Mouse (Mus musculus): ENCODE measurements around the gene Ccdc114. TPM values are rescaled to one million over a fixed set of nuclear protein-coding genes. Genes with fewer than 3 reads are reported as not detected.
"Not testable (repeated sequence)": the region's sequence is repeated elsewhere in the genome, so short reads cannot be mapped to it uniquely, and the experiment has no call there.

Gene Ccdc114
- total RNA-seq, 2 experiments from 2014 or later: 0.28 to 0.45 TPM

DNA sequence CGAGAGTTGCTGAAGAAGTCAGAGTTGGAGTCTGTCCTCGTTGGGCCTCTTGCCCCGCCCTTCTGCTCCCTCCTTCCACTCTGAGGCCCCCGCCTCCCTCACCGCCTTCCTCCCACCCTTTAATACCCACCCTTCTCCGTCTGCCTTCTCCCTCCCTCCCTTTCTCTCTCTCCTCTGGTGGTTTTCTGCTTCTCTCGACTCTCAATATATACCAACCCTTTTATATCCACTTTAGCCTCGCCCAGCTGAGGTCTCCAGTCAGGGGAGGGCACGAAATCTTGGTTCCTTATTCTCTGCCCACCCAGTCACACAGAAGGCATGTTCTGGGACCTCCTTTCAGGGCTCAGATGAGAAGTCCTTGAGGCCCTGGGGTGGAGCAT, 2.6 kb upstream of the Ccdc114 start, which contains the start of gene Emp3:
Gene Emp3 (minus strand): TSS at position 163 of the 380 bp plus-strand sequence.
- DNase-seq: peak; percentile 80
- TF ChIP-seq CTCF (IDR thresholded peaks at IDR 0.05): no peak
- H3K27ac ChIP-seq: peak within 1 kb of the TSS; percentile 95
- peak within 1 kb of the TSS; percentile 81 for H3K4me3 ChIP-seq
- intact Hi-C loops (cut with DNase I): no loop called here

GRCm38 (mm10) chr7:45921950-45922600, 1.8 kb upstream of the Ccdc114 start:
- H3K4me3 ChIP-seq: peak overlapping the region; percentile 81
- intact Hi-C loops (cut with DNase I): loop anchor here (2.0 kb wide), 1 partner anchor 25 kb away; the partner anchor contains the start of genes Syngr4 and Tmem143

GRCm38 (mm10) chr7:45922928-45923761, 727 bp upstream of the Ccdc114 start:
- H3K4me3 ChIP-seq: peak overlapping the region; percentile 81
- peak; percentile 96 for DNase-seq
- TF ChIP-seq CTCF (IDR thresholded peaks at IDR 0.05): no peak
- H3K27ac ChIP-seq: peak overlapping the region; percentile 95
- intact Hi-C loops (cut with DNase I): loop anchor here (2.0 kb wide), 1 partner anchor 26 kb away; the partner anchor contains the start of genes Syngr4 and Tmem143

More at GRCm38 (mm10) chr7:45921950-45922600, 1.8 kb upstream of the Ccdc114 start:
- DNase-seq: peak; percentile 35
- H3K27ac ChIP-seq: peak overlapping the region; percentile 95
- TF ChIP-seq CTCF (IDR thresholded peaks at IDR 0.05): no peak

- TF ChIP-seq CTCF (IDR thresholded peaks at IDR 0.05): peak; percentile 34
- no peak for DNase-seq
- Histone ChIP-seq H3K27ac (peak overlapping the region; percentile 95), H3K4me3 (peak overlapping the region; percentile 81)
- intact Hi-C loops (cut with DNase I): no loop called here
Observed at GRCm38 (mm10) chr7:45924429-45924816, 551 bp downstream of the Ccdc114 start.

- H3K27ac ChIP-seq: no peak overlapping the region
- intact Hi-C loops (cut with DNase I): no loop called here
- no peak overlapping the region for H3K4me3 ChIP-seq
- no peak for DNase-seq
- no peak for TF ChIP-seq CTCF (IDR thresholded peaks at IDR 0.05)
Observed at GRCm38 (mm10) chr7:45928626-45929295, 4.9 kb downstream of the Ccdc114 start.

GRCm38 (mm10) chr7:45929688-45930087, 5.8 kb downstream of the Ccdc114 start:
- Histone ChIP-seq H3K4me3 (no peak overlapping the region), H3K27ac (no peak overlapping the region)
- intact Hi-C loops (cut with DNase I): no loop called here
- DNase-seq: no peak
- TF ChIP-seq CTCF (IDR thresholded peaks at IDR 0.05): peak; percentile 26; the same call in 1 of the 2 replicates

GRCm38 (mm10) chr7:45933766-45934165, 9.9 kb downstream of the Ccdc114 start:
- H3K4me3 ChIP-seq; DNase-seq; H3K27ac ChIP-seq; intact Hi-C loops (cut with DNase I): not testable (repeated sequence)

DNA sequence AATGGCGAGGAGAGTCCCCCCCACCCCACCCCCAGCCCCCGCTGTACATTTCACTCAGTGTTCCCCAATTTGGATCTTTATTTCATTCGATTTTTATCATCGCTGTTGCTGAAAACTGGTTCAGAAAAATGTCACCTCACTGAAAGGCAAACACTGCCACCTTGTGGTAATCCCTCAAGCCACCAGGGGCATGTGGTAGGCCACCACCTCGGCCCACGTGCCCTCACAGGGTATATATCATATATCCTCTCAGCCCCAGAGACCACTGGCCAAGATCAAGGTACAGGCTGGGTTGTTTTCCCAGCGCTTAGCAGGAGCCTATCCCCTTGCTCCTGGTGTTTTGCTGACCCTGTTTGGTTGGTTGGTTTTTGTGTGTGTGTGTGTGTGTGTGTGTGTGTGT, 11.2 kb downstream of the Ccdc114 start:
- Histone ChIP-seq H3K4me3 (no peak overlapping the region), H3K27ac (no peak overlapping the region)
- TF ChIP-seq CTCF (IDR thresholded peaks at IDR 0.05): peak; percentile 80
- peak; percentile 71 for DNase-seq
- intact Hi-C loops (cut with DNase I): loop anchor here (1.0 to 5.0 kb wide), 2 partner anchors 63 to 198 kb away; partner anchors contain the start of gene Kdelr1

- no peak for DNase-seq
- TF ChIP-seq CTCF (IDR thresholded peaks at IDR 0.05): no peak
- no peak overlapping the region for H3K27ac ChIP-seq
- intact Hi-C loops (cut with DNase I): loop anchor here (5.0 kb wide), 1 partner anchor 203 kb away; no protein-coding TSS in a partner anchor
- no peak overlapping the region for H3K4me3 ChIP-seq
Observed at GRCm38 (mm10) chr7:45939836-45940235, 16.0 kb downstream of the Ccdc114 start.

GRCm38 (mm10) chr7:45941986-45942385, 18.1 kb downstream of the Ccdc114 start:
- Histone ChIP-seq H3K4me3 (no peak overlapping the region), H3K27ac (no peak overlapping the region)
- no peak for TF ChIP-seq CTCF (IDR thresholded peaks at IDR 0.05)
- intact Hi-C loops (cut with DNase I): loop anchor here (2.0 kb wide), 1 partner anchor 67 kb away; no protein-coding TSS in a partner anchor
- no peak for DNase-seq

DNA sequence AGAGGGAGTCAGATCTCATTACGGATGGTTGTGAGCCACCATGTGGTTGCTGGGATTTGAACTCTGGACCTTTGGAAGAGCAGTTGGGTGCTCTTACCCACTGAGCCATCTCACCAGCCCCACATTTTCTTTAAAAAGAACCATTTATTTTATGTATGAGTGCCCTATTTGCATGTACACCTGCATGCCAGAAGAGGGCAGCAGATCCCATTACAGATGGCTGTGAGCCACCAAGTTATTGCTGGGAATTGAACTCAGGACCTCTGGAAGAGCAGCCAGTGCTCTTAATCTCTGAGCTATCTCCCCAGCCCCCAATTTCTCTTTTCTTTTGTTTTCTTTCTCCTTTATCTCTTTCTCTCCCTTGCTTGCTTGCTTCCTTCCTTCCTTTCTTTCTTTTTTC, 19.4 kb downstream of the Ccdc114 start:
- TF ChIP-seq CTCF (IDR thresholded peaks at IDR 0.05): peak; percentile 59
- not testable (repeated sequence) for H3K27ac ChIP-seq, DNase-seq, H3K4me3 ChIP-seq
- intact Hi-C loops (cut with DNase I): loop anchor here (2.0 kb wide), 1 partner anchor 66 kb away; no protein-coding TSS in a partner anchor

- Histone ChIP-seq H3K27ac (no peak overlapping the region), H3K4me3 (no peak overlapping the region)
- intact Hi-C loops (cut with DNase I): no loop called here
- no peak for DNase-seq
- TF ChIP-seq CTCF (IDR thresholded peaks at IDR 0.05): no peak
Observed at GRCm38 (mm10) chr7:45949061-45949460, 25.2 kb downstream of the Ccdc114 start.

All from gastrocnemius, adult 2 months (tissue).